Mouse (Mus musculus) megakaryocyte, adult 5-6 weeks (primary cell): ENCODE results near the gene C130032M10Rik. TPM values are rescaled to one million over a fixed set of nuclear protein-coding genes. Genes with fewer than 3 reads are reported as not detected.
A peak's percentile ranks its signal among the peaks of the same experiment; 100 is the strongest.

Source experiments
- ATAC-seq: 2 replicates; pipeline ENCODE4 v1.8.0; 2016; ENCODE audit warnings: mild to moderate bottlenecking, inconsistent platforms; ENCODE audit not compliant: poor library complexity, severe bottlenecking
- total RNA-seq, 2 experiments: library from RNA; stranded (forward) in 1 of 2; stranded (reverse) in 1 of 2; fragments of 153-499, 151-499 nt in 1 of 2; fragments of 221-1000, 200-1000 nt in 1 of 2; gene quantifications; 2 replicates each; pipeline versions ENCODE4 v1.2.3 to v1.2.4; 2015 to 2017

Gene C130032M10Rik
- not detected in 2 replicates for total RNA-seq (2015)
- total RNA-seq (2017) = not detected in 2 replicates

- no peak for ATAC-seq
Observed at GRCm38 (mm10) chr9:114515364-114515763, at the start of gene C130032M10Rik. Gene C130032M10Rik (plus strand): TSS chr9:114515697.

- ATAC-seq = no peak
Observed at GRCm38 (mm10) chr9:114466871-114467270, 48.6 kb upstream of the C130032M10Rik start.

GRCm38 (mm10) chr9:114468217-114468616 lies 47.3 kb upstream of the C130032M10Rik start:
- ATAC-seq = no peak

- ATAC-seq = no peak
Observed at GRCm38 (mm10) chr9:114468701-114469100, 46.8 kb upstream of the C130032M10Rik start.

- no peak for ATAC-seq
Observed at GRCm38 (mm10) chr9:114471892-114472291, 43.6 kb upstream of the C130032M10Rik start.

- ATAC-seq = no peak
Observed at GRCm38 (mm10) chr9:114477019-114477418, 38.5 kb upstream of the C130032M10Rik start.

GRCm38 (mm10) chr9:114480940-114481339 lies 34.6 kb upstream of the C130032M10Rik start:
- no peak for ATAC-seq

- ATAC-seq = no peak
Observed at GRCm38 (mm10) chr9:114484771-114485170, 30.7 kb upstream of the C130032M10Rik start.

- ATAC-seq = no peak
Observed at GRCm38 (mm10) chr9:114486808-114487207, 28.7 kb upstream of the C130032M10Rik start.

GRCm38 (mm10) chr9:114487481-114488258 lies 27.8 kb upstream of the C130032M10Rik start:
- ATAC-seq = no peak

GRCm38 (mm10) chr9:114496469-114496868 lies 19.0 kb upstream of the C130032M10Rik start:
- no peak for ATAC-seq

- ATAC-seq = peak; percentile 73
Observed at GRCm38 (mm10) chr9:114498218-114498617, 17.3 kb upstream of the C130032M10Rik start.

GRCm38 (mm10) chr9:114499783-114500515 lies 15.5 kb upstream of the C130032M10Rik start:
- ATAC-seq = peak; percentile 45

GRCm38 (mm10) chr9:114501111-114501510 lies 14.4 kb upstream of the C130032M10Rik start:
- ATAC-seq = peak; percentile 52

GRCm38 (mm10) chr9:114501913-114502312 lies 13.6 kb upstream of the C130032M10Rik start:
- ATAC-seq = no peak

GRCm38 (mm10) chr9:114502711-114503427 lies 12.6 kb upstream of the C130032M10Rik start:
- ATAC-seq = no peak

GRCm38 (mm10) chr9:114504816-114505215 lies 10.7 kb upstream of the C130032M10Rik start, which contains the start of gene Ccr4:
Gene Ccr4 (minus strand): TSS chr9:114504916.
- ATAC-seq = no peak

- no peak for ATAC-seq
Observed at GRCm38 (mm10) chr9:114506564-114506963, 8.9 kb upstream of the C130032M10Rik start.

- peak; percentile 76 for ATAC-seq
Observed at GRCm38 (mm10) chr9:114507421-114507820, 8.1 kb upstream of the C130032M10Rik start.

- ATAC-seq = peak; percentile 44
Observed at GRCm38 (mm10) chr9:114509785-114510184, 5.7 kb upstream of the C130032M10Rik start.

GRCm38 (mm10) chr9:114512831-114513230 lies 2.7 kb upstream of the C130032M10Rik start:
- ATAC-seq = no peak
